Mouse (Mus musculus) fibroblast of lung, adult 2 months (primary cell): ENCODE measurements around the gene Gm853.
"Not testable (repeated sequence)": the region's sequence is repeated elsewhere in the genome, so short reads cannot be mapped to it uniquely, and the experiment has no call there.

Source experiments
- DNase-seq: peaks from one replicate; pipeline ENCODE4 v3.0.0-alpha.2; 2011; ENCODE audit warnings: low read depth

Gene Gm853

GRCm38 (mm10) chr4:130222179-130222578, at the start of gene Gm853:
Gene Gm853, minus strand, starts transcription at chr4:130222401.
- DNase-seq: no peak

- no peak for DNase-seq
These were observed 48.6 kb upstream of the Gm853 start for GRCm38 (mm10) chr4:130270611-130271347.

GRCm38 (mm10) chr4:130270089-130270488, 47.9 kb upstream of the Gm853 start:
- no peak for DNase-seq

- DNase-seq: no peak
These were observed 46.5 kb upstream of the Gm853 start for GRCm38 (mm10) chr4:130268736-130269135.

- DNase-seq: no peak
These were observed 44.9 kb upstream of the Gm853 start for GRCm38 (mm10) chr4:130267069-130267468.

- no peak for DNase-seq
These were observed 44.4 kb upstream of the Gm853 start for GRCm38 (mm10) chr4:130266601-130267000.

GRCm38 (mm10) chr4:130264698-130265349, 42.6 kb upstream of the Gm853 start:
- DNase-seq: no peak

- DNase-seq: no peak
These were observed 41.9 kb upstream of the Gm853 start for GRCm38 (mm10) chr4:130264131-130264530.

GRCm38 (mm10) chr4:130260406-130260805, 38.2 kb upstream of the Gm853 start:
- DNase-seq: no peak

- no peak for DNase-seq
These were observed 30.4 kb upstream of the Gm853 start for GRCm38 (mm10) chr4:130252441-130253157.

GRCm38 (mm10) chr4:130251763-130252162, 29.6 kb upstream of the Gm853 start:
- no peak for DNase-seq

- DNase-seq: no peak
These were observed 29.0 kb upstream of the Gm853 start for GRCm38 (mm10) chr4:130251172-130251705.

- no peak for DNase-seq
These were observed 26.4 kb upstream of the Gm853 start for GRCm38 (mm10) chr4:130248636-130249035.

GRCm38 (mm10) chr4:130246132-130246531, 23.9 kb upstream of the Gm853 start:
- no peak for DNase-seq

- DNase-seq: no peak
These were observed 22.5 kb upstream of the Gm853 start for GRCm38 (mm10) chr4:130244749-130245148.

- DNase-seq: not testable (repeated sequence)
These were observed 21.4 kb upstream of the Gm853 start for GRCm38 (mm10) chr4:130243621-130244020.

GRCm38 (mm10) chr4:130242956-130243355, 20.8 kb upstream of the Gm853 start:
- no peak for DNase-seq

- DNase-seq: no peak
These were observed 18.5 kb upstream of the Gm853 start for GRCm38 (mm10) chr4:130240695-130241094.

- DNase-seq: no peak
These were observed 15.4 kb upstream of the Gm853 start for GRCm38 (mm10) chr4:130237607-130238006.

- DNase-seq: no peak
These were observed 14.2 kb upstream of the Gm853 start for GRCm38 (mm10) chr4:130236361-130236760.

GRCm38 (mm10) chr4:130224071-130224470, 1.9 kb upstream of the Gm853 start:
- DNase-seq: no peak

GRCm38 (mm10) chr4:130220176-130220575, 2.0 kb downstream of the Gm853 start:
- DNase-seq: no peak

- no peak for DNase-seq
These were observed 6.8 kb downstream of the Gm853 start for GRCm38 (mm10) chr4:130215392-130215791.
